Mouse (Mus musculus) retina, embryonic 14.5 days (tissue): ENCODE measurements around the gene Terb2.

Experiments used
- DNase-seq: peaks from one replicate; pipeline ENCODE4 v3.0.0-alpha.2; 2015; ENCODE audit warnings: low spot score

Gene Terb2

GRCm38 (mm10) chr2:122233341-122233740, 47.3 kb downstream of the Terb2 start:
- DNase-seq: peak; percentile 6

GRCm38 (mm10) chr2:122233759-122234557, 47.9 kb downstream of the Terb2 start:
- DNase-seq: peak; percentile 56

DNA sequence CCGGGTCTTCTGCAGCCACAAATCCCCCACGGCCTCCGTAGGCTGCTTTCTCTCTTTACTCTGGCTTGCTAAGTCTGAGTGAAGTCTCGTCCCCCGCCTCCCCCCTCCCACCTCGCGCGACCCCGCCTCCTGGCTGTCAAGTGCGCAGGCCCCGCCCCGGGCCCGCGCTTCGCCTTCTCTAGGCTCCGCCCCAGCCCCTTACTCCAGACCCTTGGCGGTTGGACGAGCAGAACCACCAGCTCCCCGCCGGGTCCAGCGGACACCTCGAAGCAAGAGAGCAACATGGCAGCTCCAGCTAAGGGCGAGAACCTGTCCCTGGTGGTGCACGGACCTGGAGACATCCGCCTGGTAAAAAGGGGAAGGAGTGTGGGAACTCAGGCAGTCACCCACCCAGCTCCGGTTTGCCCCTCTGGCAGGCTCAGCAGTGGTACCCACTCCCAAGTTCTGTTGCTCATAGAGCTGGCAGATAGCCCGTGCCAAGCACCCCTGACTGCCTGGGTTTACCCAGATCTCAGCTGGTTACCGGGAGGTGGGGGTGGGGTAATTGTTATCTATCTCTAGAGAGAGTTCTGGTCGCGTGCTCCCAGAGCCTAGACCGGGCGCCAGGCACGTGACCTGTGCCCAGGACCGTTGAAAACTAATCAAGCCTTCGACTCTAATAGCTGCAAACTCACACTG, 48.7 kb downstream of the Terb2 start, which contains the start of gene Sord:
TSS of gene Sord (plus strand) at position 139 of the 678 bp plus-strand sequence.
- peak; percentile 91 for DNase-seq

DNA sequence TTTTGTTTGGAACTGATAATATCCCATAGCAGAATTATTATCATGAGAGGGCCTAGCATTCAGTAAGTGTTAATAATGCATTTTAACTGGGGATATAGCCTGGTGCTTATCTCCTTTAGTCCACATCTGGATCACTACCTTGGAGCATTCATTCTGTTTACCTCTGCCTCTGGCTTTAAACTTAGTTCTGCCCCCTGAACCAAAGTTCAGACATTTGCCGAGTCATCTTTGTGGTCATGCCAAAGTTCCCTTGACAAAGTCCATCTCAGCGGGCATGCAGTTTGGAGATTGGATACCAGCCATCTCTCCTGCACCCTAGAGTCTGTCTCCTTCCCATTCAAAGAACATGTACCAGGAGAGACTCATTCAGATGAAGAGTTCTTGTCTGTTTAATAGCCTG, 49.4 kb downstream of the Terb2 start:
- no peak for DNase-seq

GRCm38 (mm10) chr2:122236321-122236720, 50.2 kb downstream of the Terb2 start:
- DNase-seq: no peak

DNA sequence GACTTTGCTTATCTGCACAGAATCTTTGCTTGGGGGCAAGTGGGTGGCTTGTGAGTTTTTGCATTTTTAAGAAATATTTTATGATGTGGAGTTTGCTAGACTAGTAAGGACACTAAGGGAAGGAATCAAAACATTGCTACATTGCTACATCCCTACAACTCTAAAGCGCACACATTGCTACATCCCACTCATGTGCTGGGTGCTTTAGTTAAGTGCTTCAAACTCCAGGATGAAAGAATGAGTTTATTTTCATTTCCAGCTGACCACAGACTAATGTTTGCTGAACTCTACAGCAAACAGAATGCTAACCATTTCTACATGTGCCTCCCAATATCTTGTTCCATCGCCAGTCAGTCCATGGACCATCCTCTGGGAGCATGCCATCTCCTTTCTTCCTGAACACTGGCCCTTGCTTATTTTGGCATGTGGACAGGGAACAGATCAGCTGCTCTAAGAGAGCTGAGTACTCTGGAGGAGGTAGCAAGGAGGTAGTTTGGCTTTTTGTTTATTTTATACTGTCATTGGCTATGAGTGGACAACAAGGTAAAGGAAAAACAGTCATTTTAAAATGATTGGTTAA, 51.9 kb downstream of the Terb2 start:
- no peak for DNase-seq

- DNase-seq: no peak
These were observed 54.7 kb downstream of the Terb2 start for GRCm38 (mm10) chr2:122240735-122241134.

DNA sequence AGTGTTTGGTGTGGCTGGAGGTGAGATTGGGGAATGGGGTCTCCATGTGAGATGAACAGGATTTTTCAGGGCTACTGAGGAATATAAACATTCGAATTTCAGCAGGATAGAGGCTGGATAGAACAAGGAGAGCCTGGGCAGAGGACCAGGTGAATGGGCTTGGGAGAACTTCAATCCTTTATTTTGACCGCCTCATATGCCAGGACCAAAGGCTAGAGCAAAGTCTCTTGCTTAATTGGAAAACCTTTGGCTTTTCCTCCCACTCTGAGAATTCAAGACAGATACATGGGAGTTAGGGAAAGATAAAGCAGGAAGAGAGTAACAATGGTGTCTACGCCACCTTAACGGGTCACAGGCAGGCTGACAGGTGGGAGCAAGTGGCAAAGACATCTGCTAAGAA, 55.2 kb downstream of the Terb2 start:
- no peak for DNase-seq

- DNase-seq: no peak
These were observed 55.9 kb downstream of the Terb2 start for GRCm38 (mm10) chr2:122241935-122242334.

DNA sequence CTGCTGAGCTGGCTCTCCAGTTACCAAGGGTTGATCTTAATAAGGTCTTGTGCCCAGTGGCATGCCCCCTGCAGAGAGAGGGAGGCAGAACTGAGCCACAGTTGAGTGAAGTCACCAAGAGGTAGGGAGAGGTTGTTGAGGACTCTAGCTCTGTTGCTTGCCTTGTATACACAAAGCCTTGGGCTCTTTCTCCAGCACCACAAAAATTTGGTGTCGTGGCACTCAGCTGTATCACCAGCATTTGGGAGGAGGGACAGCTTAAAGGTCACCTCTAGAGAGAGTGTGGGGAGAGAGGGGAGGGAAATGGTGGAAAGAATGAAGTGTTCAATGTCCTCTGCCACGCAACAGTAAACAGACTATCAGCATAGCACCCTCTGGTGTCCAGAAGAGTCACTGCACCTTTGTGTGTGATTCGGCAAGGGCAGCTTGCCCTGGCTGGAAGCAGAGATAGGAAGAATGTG, 57.6 kb downstream of the Terb2 start:
- peak; percentile 88 for DNase-seq

DNA sequence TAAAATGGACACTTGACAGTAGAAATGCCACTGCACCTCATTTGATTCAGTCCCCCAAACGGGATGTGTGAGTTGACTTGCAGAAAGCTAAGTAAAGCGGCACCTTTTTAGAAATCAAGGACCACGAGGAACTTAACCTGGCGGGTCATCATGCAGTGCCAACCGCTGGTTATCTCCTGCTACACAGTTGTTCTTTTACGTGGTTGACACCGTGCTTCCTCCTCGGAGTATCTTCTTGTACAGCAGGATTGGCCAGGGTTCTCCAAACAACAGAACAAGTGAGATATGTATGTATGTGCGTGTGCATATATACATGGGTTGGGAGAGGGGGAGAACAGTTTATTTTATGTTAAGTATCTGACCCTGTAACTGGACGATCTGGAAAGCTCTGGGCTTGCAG, 61.7 kb downstream of the Terb2 start:
- DNase-seq: no peak

GRCm38 (mm10) chr2:122255997-122256396, 69.9 kb downstream of the Terb2 start:
- DNase-seq: no peak
